Mouse (Mus musculus): ENCODE results near the gene Babam2. TPM values are rescaled to one million over a fixed set of nuclear protein-coding genes. Genes with fewer than 3 reads are reported as not detected.
"Not testable (repeated sequence)": the region's sequence is repeated elsewhere in the genome, so short reads cannot be mapped to it uniquely, and the experiment has no call there.

Gene Babam2
- polyA plus RNA-seq, 1 experiment, result 18.4 TPM

DNA sequence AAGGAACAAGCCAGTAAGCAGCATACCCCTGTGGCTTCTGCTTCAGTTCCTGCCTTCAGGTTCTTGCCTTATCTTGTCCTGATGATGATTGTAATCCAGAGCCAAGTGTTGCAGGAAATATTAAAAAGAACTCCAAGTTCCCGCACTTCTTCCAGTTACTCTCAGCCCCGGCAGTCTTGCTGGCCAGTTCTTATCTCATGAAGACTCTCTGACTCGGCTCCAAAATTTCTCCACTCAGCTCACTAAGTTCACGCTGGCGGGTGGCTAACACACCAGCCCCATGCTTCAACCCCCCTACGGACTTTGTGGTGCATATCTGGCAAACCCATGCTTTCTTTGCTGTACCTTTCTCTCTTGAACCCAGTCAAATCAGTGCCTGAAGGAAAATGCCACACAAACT is 77.5 kb downstream of the Babam2 start:
- H3K4me1 ChIP-seq (ENCODE audit: control insufficient read depth, insufficient read depth, insufficient read length, low read length), result peaks cover 5% of the 10 kb centered on the region; the same call in 1 of the 2 replicates
- WGBS, result 87% methylated on average over 6 of the region's 6 CpGs
- H3K27ac ChIP-seq (ENCODE audit: insufficient read depth, low read depth, low read length), result no peak overlapping the region
- TF ChIP-seq CTCF (IDR thresholded peaks at IDR 0.05; ENCODE audit: extremely low read depth, insufficient read length, insufficient replicate concordance, low read depth, low read length) (no peak), POLR2A (IDR thresholded peaks at IDR 0.05; ENCODE audit: low read depth, low read length) (no peak)
- H3K4me3 ChIP-seq (ENCODE audit: low read depth, low read length), result no peak overlapping the region
- H3K36me3 ChIP-seq (ENCODE audit: control insufficient read depth, insufficient read depth, low read length), result no peaks in the 10 kb centered on the region
- H3K27me3 ChIP-seq (ENCODE audit: control insufficient read depth, insufficient read depth, low read length), result no peaks in the 10 kb centered on the region

DNA sequence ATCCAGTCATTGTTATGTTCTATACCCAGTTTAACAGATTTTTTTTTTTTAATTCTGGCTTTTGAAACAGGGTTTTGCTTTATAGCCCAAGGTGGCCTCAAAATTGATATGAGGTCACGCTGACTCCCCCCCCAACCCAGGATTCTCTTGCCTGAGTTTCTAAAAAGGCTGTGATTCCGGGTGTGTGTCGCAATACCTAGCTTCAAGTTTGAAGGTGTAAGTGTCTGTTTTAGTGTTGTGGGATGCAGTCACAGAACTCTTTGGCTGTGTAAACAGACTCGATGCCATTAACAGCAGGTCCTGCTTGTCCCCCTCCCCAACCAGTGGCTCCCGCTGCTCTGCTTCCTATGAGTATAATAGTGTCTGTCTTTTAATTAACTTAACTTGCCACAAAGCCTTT is 84.1 kb downstream of the Babam2 start:
- H3K36me3 ChIP-seq (ENCODE audit: control insufficient read depth, insufficient read depth, low read length), result no peaks in the 10 kb centered on the region
- H3K4me1 ChIP-seq (ENCODE audit: control insufficient read depth, insufficient read depth, insufficient read length, low read length), result peaks cover 4% of the 10 kb centered on the region; the same call in 1 of the 2 replicates
- no peak overlapping the region for H3K4me3 ChIP-seq (ENCODE audit: low read depth, low read length)
- TF ChIP-seq POLR2A (IDR thresholded peaks at IDR 0.05; ENCODE audit: low read depth, low read length) (no peak), CTCF (IDR thresholded peaks at IDR 0.05; ENCODE audit: extremely low read depth, insufficient read length, insufficient replicate concordance, low read depth, low read length) (no peak)
- WGBS, result 80% methylated on average over 5 of the region's 5 CpGs
- no peak overlapping the region for H3K27ac ChIP-seq (ENCODE audit: insufficient read depth, low read depth, low read length)
- H3K27me3 ChIP-seq (ENCODE audit: control insufficient read depth, insufficient read depth, low read length), result no peaks in the 10 kb centered on the region

DNA sequence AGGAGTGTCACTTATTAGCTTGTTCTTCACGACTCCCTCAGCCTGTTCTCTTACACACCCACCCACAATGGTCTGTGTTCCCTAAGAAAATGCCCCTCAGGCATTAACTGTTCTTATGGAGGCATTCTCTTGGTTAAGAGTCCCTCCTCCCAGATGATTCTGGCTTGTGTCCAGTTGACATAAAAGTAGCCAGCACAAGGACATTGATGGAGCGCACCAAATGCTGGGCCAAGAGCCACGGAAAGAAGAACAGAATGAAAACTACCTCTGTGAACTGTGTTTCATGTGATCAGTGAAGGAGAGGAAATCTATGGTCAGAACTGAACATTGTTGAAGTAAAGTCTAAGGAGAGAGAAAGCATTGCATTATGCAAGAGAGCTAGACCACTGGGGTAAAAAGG is 89.7 kb downstream of the Babam2 start:
- WGBS, result 79% methylated on average over 3 of the region's 3 CpGs
- no peak overlapping the region for H3K4me3 ChIP-seq (ENCODE audit: low read depth, low read length)
- no peaks in the 10 kb centered on the region for H3K4me1 ChIP-seq (ENCODE audit: control insufficient read depth, insufficient read depth, insufficient read length, low read length)
- no peak for TF ChIP-seq POLR2A (IDR thresholded peaks at IDR 0.05; ENCODE audit: low read depth, low read length)
- H3K27me3 ChIP-seq (ENCODE audit: control insufficient read depth, insufficient read depth, low read length), result no peaks in the 10 kb centered on the region
- no peaks in the 10 kb centered on the region for H3K36me3 ChIP-seq (ENCODE audit: control insufficient read depth, insufficient read depth, low read length)
- no peak overlapping the region for H3K27ac ChIP-seq (ENCODE audit: insufficient read depth, low read depth, low read length)

DNA sequence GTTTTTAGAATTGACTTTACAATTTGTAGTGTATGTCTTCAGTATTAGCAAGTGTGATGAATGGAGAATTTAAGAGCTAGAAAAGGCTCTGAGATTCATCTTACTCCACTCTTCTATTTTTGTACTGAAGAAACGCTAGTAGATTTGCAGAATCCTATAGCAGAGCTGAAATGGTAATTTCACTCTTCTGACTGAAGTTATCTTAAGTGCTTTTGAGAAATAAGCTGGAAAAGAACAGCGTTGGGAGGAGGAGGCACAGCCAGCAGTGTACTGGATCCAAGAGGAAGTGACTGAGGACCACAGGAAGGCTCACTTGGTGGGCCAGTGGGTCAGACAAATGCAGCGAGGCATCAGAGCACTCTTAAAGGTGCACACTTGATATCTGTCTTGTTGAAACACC is 90.1 kb downstream of the Babam2 start:
- no peaks in the 10 kb centered on the region for H3K27me3 ChIP-seq (ENCODE audit: control insufficient read depth, insufficient read depth, low read length)
- H3K4me1 ChIP-seq (ENCODE audit: control insufficient read depth, insufficient read depth, insufficient read length, low read length), result no peaks in the 10 kb centered on the region
- WGBS, result 80% methylated on average over 3 of the region's 3 CpGs
- TF ChIP-seq POLR2A (IDR thresholded peaks at IDR 0.05; ENCODE audit: low read depth, low read length) (no peak), CTCF (IDR thresholded peaks at IDR 0.05; ENCODE audit: extremely low read depth, insufficient read length, insufficient replicate concordance, low read depth, low read length) (no peak)
- no peak overlapping the region for H3K27ac ChIP-seq (ENCODE audit: insufficient read depth, low read depth, low read length)
- H3K4me3 ChIP-seq (ENCODE audit: low read depth, low read length), result no peak overlapping the region
- no peaks in the 10 kb centered on the region for H3K36me3 ChIP-seq (ENCODE audit: control insufficient read depth, insufficient read depth, low read length)

DNA sequence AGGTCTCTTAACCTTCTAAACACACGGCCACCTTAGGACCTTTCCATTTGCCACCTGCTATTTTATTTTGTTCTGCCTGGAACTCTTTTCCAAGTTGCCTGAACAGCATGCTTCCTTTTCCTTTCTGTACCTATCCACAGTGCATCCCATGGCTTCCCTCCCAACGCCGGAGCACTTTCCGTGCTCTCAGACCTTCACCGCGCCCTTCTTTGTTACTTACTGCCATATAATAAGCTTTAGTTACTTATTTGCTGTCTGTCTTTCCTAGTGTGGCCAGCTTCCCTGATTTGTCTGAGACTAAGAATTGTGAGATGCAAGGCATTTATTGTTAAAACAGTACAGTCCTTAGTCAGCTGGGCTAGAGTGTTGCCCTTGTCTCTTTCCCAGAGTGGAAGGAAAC is 94.9 kb downstream of the Babam2 start:
- TF ChIP-seq POLR2A (IDR thresholded peaks at IDR 0.05; ENCODE audit: low read depth, low read length) (no peak), CTCF (IDR thresholded peaks at IDR 0.05; ENCODE audit: extremely low read depth, insufficient read length, insufficient replicate concordance, low read depth, low read length) (no peak)
- Histone ChIP-seq H3K27ac (ENCODE audit: insufficient read depth, low read depth, low read length) (no peak overlapping the region), H3K36me3 (ENCODE audit: control insufficient read depth, insufficient read depth, low read length) (no peaks in the 10 kb centered on the region), H3K4me3 (ENCODE audit: low read depth, low read length) (no peak overlapping the region), H3K27me3 (ENCODE audit: control insufficient read depth, insufficient read depth, low read length) (no peaks in the 10 kb centered on the region), H3K4me1 (ENCODE audit: control insufficient read depth, insufficient read depth, insufficient read length, low read length) (no peaks in the 10 kb centered on the region)
- 45% methylated on average over 6 of the region's 6 CpGs for WGBS

DNA sequence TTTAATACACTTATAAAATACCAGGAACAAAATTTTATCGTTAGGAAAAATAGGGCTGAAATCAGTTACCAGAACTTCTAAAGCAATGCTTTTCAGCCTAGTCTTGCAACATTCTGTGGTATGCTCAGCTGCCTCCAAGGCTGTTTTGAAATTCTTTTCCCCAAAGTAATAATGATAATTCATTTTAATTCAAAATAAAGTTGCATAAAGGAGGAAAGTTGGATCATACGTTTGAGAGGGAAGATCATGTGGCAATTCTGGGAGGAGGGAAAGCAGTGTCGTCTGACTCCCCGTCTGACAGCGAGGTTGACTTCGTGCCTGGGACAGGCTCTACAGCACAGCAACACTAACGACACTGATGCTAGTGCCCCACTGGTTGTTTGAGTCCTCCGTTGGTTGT is 95.4 kb downstream of the Babam2 start:
- WGBS, result 87% methylated on average over 8 of the region's 8 CpGs
- H3K4me1 ChIP-seq (ENCODE audit: control insufficient read depth, insufficient read depth, insufficient read length, low read length), result no peaks in the 10 kb centered on the region
- H3K36me3 ChIP-seq (ENCODE audit: control insufficient read depth, insufficient read depth, low read length), result no peaks in the 10 kb centered on the region
- H3K4me3 ChIP-seq (ENCODE audit: low read depth, low read length), result no peak overlapping the region
- H3K27me3 ChIP-seq (ENCODE audit: control insufficient read depth, insufficient read depth, low read length), result no peaks in the 10 kb centered on the region
- H3K27ac ChIP-seq (ENCODE audit: insufficient read depth, low read depth, low read length), result no peak overlapping the region
- TF ChIP-seq POLR2A (IDR thresholded peaks at IDR 0.05; ENCODE audit: low read depth, low read length) (no peak), CTCF (IDR thresholded peaks at IDR 0.05; ENCODE audit: extremely low read depth, insufficient read length, insufficient replicate concordance, low read depth, low read length) (no peak)

DNA sequence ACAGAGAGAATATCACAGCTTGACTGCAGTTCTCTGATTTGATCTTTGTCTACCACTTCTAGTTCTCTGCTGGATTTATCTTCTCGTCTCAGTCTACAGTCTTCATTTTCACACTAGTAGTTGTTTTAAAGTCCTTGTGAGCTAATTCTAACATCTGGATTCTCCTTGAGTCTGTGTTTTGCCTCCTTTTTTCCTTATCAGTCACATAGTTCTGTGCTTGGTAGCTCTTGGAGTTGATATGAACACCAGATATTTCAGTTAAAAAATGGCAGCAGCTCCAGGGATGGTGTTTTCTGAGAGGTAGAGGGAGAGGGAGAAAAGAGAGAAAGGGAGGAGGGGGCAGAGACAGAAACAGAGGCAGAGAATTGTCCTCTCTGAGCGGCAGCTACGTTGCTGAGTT is 97.9 kb downstream of the Babam2 start:
- Histone ChIP-seq H3K27ac (ENCODE audit: insufficient read depth, low read depth, low read length) (no peak overlapping the region), H3K36me3 (ENCODE audit: control insufficient read depth, insufficient read depth, low read length) (no peaks in the 10 kb centered on the region), H3K4me1 (ENCODE audit: control insufficient read depth, insufficient read depth, insufficient read length, low read length) (no peaks in the 10 kb centered on the region), H3K4me3 (ENCODE audit: low read depth, low read length) (no peak overlapping the region), H3K27me3 (ENCODE audit: control insufficient read depth, insufficient read depth, low read length) (no peaks in the 10 kb centered on the region)
- TF ChIP-seq CTCF (IDR thresholded peaks at IDR 0.05; ENCODE audit: extremely low read depth, insufficient read length, insufficient replicate concordance, low read depth, low read length), result no peak
- no peak for TF ChIP-seq POLR2A (IDR thresholded peaks at IDR 0.05; ENCODE audit: low read depth, low read length)
- WGBS, result 94% methylated on average over 3 of the region's 3 CpGs

DNA sequence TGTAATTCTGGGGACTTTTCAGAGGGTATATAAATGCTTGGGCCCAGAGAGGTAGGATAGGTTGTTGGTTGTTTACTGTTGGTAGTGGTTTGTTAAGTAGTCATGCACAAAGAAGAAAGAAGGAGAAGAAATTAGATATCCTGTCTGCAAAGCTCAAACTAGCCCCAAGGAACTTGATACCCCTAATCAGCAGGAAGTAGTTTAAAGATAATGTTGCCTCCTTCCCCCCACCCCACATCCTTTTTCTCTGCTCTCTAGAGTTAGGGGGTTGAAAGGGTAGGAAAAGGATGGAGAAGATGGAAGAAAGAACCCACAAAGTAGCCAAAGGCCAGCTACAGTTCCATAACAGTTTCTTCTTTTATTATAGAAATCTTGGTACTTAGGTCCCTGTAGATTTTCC is 99.5 kb downstream of the Babam2 start:
- Histone ChIP-seq H3K36me3 (ENCODE audit: control insufficient read depth, insufficient read depth, low read length) (no peaks in the 10 kb centered on the region), H3K27ac (ENCODE audit: insufficient read depth, low read depth, low read length) (no peak overlapping the region), H3K4me1 (ENCODE audit: control insufficient read depth, insufficient read depth, insufficient read length, low read length) (no peaks in the 10 kb centered on the region), H3K27me3 (ENCODE audit: control insufficient read depth, insufficient read depth, low read length) (no peaks in the 10 kb centered on the region), H3K4me3 (ENCODE audit: low read depth, low read length) (no peak overlapping the region)
- TF ChIP-seq POLR2A (IDR thresholded peaks at IDR 0.05; ENCODE audit: low read depth, low read length) (no peak), CTCF (IDR thresholded peaks at IDR 0.05; ENCODE audit: extremely low read depth, insufficient read length, insufficient replicate concordance, low read depth, low read length) (no peak)

DNA sequence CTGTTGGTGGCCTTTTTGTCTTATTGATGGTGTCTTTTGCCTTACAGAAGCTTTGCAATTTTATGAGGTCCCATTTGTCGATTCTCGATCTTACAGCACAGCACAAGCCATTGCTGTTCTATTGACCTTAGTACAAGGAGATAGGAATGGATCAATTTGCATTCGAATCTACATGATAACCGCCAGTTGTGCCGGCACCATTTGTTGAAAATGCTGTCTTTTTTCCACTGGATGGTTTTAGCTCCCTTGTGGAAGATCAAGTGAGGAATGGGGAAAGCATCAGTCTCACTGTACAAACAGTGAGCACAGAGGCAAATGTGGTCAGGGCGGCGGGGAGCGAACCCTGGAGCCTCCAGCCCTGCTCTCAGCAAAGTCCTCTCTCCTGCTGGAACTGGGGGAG is 106.7 kb downstream of the Babam2 start:
- not testable (repeated sequence) for H3K4me3 ChIP-seq (ENCODE audit: low read depth, low read length); H3K27me3 ChIP-seq (ENCODE audit: control insufficient read depth, insufficient read depth, low read length); H3K4me1 ChIP-seq (ENCODE audit: control insufficient read depth, insufficient read depth, insufficient read length, low read length); H3K27ac ChIP-seq (ENCODE audit: insufficient read depth, low read depth, low read length); H3K36me3 ChIP-seq (ENCODE audit: control insufficient read depth, insufficient read depth, low read length)
- WGBS, result 74% methylated on average over 8 of the region's 8 CpGs

All from small intestine, adult 2 months (tissue).